Mouse (Mus musculus) kidney, embryonic 15.5 days (tissue): ENCODE measurements around the gene Ndufaf4. TPM values are rescaled to one million over a fixed set of nuclear protein-coding genes. Genes with fewer than 3 reads are reported as not detected.

ENCODE experiments used
- ATAC-seq: fragments of 200-750 bp; cut with Nextera tagmentation; replicated peaks from 2 replicates; pipeline ENCODE4 v1.8.0; 2017; ENCODE audit warnings: moderate TSS enrichment; ENCODE audit not compliant: low FRiP score
- H3K27ac ChIP-seq: fragments of 300-500 bp; sonication (generic); 2 replicates; pipeline ENCODE4 v1.5.1; 2015; ENCODE audit warnings: mild to moderate bottlenecking, inconsistent platforms
- H3K27me3 ChIP-seq: fragments of 300-500 bp; sonication (generic); 2 replicates; pipeline ENCODE4 v1.6.1; 2015; ENCODE audit warnings: inconsistent platforms
- H3K36me3 ChIP-seq: fragments of 300-500 bp; sonication (generic); 2 replicates; pipeline ENCODE4 v1.6.1; 2015; ENCODE audit warnings: inconsistent platforms
- H3K4me1 ChIP-seq: fragments of 300-500 bp; sonication (generic); 2 replicates; pipeline ENCODE4 v1.6.1; 2015; ENCODE audit warnings: inconsistent platforms
- H3K4me2 ChIP-seq: fragments of 300-500 bp; sonication (generic); 2 replicates; pipeline ENCODE4 v1.6.1; 2015; ENCODE audit warnings: moderate library complexity, mild to moderate bottlenecking, inconsistent platforms
- H3K4me3 ChIP-seq: fragments of 300-500 bp; sonication (generic); replicated peaks from 2 replicates; pipeline ENCODE4 v1.5.1; 2015; ENCODE audit warnings: mild to moderate bottlenecking, inconsistent platforms
- H3K9ac ChIP-seq: fragments of 300-500 bp; sonication (generic); 2 replicates; pipeline ENCODE4 v1.6.1; 2015; ENCODE audit warnings: mild to moderate bottlenecking, inconsistent platforms
- H3K9me3 ChIP-seq: fragments of 300-500 bp; sonication (generic); replicated peaks from 2 replicates; pipeline ENCODE4 v1.6.1; 2016; ENCODE audit warnings: inconsistent platforms
- WGBS: fragments of 180-500 bp; shearing (Covaris S2); methylation state at CpG from one replicate; pipeline ENCODE4 v1.1.7; 2015; ENCODE audit warnings: mixed read lengths; 5-methylcytosine and 5-hydroxymethylcytosine counted together
- polyA plus RNA-seq: library from polyadenylated mRNA; unstranded; fragments of >200 nt; fragmentation: Nextera tagmentation; extraction: Ambion mirVana; gene quantifications from 2 replicates; pipeline ENCODE4 v1.2.1, GENCODE M21; 2015

The Ndufaf4 gene
- polyA plus RNA-seq, 1 experiment from 2014 or later, result 52.2 TPM

DNA sequence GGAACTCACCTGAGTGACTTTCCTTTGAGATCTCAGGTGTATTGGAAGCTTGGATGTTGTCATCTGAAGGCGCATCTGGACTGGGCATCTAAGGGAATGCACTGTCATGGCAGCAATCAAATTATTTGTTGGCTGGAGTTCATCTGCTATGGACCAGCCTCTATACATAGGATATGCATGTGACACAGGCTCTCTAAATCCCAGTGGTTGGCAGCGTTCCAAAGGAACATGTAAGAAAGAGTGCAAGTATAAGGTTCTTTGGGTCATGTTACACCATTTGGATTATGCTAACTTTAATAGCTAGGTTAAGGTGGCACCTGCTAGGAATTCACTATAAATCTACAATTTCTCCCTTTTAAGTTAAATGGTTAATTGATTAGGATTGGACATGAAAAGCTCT lies 17.7 kb downstream of the Ndufaf4 start:
- Histone ChIP-seq H3K27ac (no peak overlapping the region), H3K36me3 (no peaks in the 10 kb centered on the region), H3K9ac (no peak overlapping the region), H3K9me3 (no peaks in the 10 kb centered on the region), H3K27me3 (no peaks in the 10 kb centered on the region), H3K4me1 (no peaks in the 10 kb centered on the region), H3K4me3 (no peak overlapping the region), H3K4me2 (no peak overlapping the region)
- no peak for ATAC-seq
- WGBS, result 88% methylated on average over 2 of the region's 2 CpGs

DNA sequence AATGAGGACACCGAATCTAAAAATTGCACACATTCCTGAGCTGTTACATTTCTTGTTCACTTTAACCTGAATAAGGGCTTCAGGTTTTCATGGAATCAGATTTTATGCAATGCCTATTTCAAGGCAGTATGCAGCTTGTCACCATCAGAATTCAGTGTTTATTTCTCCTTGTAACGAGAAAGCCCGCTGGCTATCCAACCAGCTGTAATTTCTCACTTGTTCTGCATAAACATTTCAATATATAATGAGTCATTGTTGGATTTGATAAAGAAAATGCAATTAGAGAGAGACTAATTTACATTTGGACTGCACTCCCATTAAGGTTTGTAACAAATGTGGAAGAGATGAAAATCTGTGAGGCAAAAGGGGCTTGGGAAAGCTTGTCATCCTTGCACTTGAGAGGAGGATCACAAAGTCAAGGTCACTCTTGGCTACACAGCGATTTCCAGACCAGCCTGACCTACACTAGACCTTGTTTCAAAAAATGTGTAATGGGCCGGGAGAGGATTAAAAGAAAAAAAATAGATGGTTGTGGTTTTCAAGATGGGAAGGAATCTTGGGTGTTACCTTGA lies 22.2 kb downstream of the Ndufaf4 start:
- Histone ChIP-seq H3K9ac (no peak overlapping the region), H3K9me3 (no peaks in the 10 kb centered on the region), H3K27ac (no peak overlapping the region), H3K36me3 (no peaks in the 10 kb centered on the region), H3K27me3 (no peaks in the 10 kb centered on the region), H3K4me3 (no peak overlapping the region), H3K4me1 (no peaks in the 10 kb centered on the region), H3K4me2 (no peak overlapping the region)
- no peak for ATAC-seq
- 72% methylated on average over 5 of the region's 5 CpGs for WGBS

DNA sequence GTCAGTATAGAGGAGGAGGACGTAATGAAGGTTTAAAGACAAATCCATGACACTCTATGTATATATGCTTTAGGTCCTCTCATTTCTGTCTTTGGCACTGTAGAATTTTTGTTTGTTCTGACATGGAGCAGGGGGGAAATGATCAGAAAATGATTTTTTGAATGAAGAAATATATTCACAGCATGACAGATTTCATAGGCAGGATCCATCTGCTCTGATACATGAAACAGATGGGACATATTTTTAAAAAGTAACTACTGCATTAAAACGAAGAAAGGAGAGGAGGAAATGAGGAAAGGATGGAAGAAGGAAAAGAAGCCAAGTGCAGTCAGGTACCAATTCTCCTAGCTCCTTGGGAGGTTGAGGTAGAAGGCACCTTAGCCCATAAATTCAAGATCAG lies 26.8 kb downstream of the Ndufaf4 start:
- H3K4me2 ChIP-seq, result no peak overlapping the region
- no peak overlapping the region for H3K27ac ChIP-seq
- WGBS, result 75% methylated on average over 2 of the region's 2 CpGs
- H3K9me3 ChIP-seq, result no peaks in the 10 kb centered on the region
- H3K9ac ChIP-seq, result no peak overlapping the region
- H3K4me1 ChIP-seq, result no peaks in the 10 kb centered on the region
- H3K36me3 ChIP-seq, result no peaks in the 10 kb centered on the region
- no peak overlapping the region for H3K4me3 ChIP-seq
- no peaks in the 10 kb centered on the region for H3K27me3 ChIP-seq
- no peak for ATAC-seq

DNA sequence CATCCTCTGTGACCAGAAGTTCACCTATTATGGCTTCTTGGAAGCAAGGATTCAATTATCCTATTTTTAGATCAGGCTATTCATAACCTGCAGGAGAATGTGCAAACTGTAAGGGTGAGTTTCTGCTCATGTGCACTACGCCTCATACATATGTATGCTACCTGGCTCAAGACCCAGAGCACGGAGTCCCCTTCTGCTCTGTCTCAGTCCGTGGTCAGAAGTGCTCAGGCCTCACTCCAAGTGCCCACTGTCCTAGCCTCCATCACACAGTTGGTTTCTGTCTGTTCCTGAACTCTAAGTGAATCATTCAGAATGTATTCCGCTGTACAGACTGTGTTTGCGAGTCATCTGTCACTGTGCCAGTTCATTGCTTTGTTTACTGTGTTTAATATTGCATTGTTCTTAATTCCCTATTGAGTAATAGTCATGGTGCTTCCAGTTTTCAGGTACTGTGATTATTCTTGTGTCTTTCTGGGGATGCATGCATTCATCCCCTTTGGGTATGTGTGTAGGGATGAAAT lies 30.4 kb downstream of the Ndufaf4 start:
- no peak overlapping the region for H3K27ac ChIP-seq
- H3K4me2 ChIP-seq, result no peak overlapping the region
- 85% methylated on average over 5 of the region's 5 CpGs for WGBS
- no peaks in the 10 kb centered on the region for H3K27me3 ChIP-seq
- no peak overlapping the region for H3K9ac ChIP-seq
- H3K9me3 ChIP-seq, result no peaks in the 10 kb centered on the region
- H3K36me3 ChIP-seq, result no peaks in the 10 kb centered on the region
- no peaks in the 10 kb centered on the region for H3K4me1 ChIP-seq
- ATAC-seq, result no peak
- no peak overlapping the region for H3K4me3 ChIP-seq

DNA sequence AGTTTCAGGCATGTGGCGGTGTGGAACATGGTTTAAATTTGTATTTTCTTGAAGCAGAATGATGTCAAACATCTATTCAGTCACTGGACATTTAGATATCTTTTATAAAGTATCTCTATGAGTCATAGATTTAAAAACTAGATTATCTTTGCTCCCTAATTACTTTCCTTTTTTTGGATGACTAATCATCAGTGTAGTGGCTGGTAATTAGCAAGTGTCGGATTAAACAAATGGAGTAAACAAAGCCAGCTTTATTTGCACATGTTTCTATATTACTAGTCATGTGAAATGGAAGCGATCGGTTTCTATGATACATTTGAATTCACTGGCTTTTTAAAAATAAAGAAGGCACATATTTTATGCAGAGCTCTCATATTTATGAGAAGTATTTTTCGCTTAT lies 31.0 kb downstream of the Ndufaf4 start:
- H3K36me3 ChIP-seq, result no peaks in the 10 kb centered on the region
- H3K27ac ChIP-seq, result no peak overlapping the region
- H3K9me3 ChIP-seq, result no peaks in the 10 kb centered on the region
- no peak overlapping the region for H3K4me3 ChIP-seq
- no peaks in the 10 kb centered on the region for H3K4me1 ChIP-seq
- H3K27me3 ChIP-seq, result no peaks in the 10 kb centered on the region
- ATAC-seq, result no peak
- 87% methylated on average over 5 of the region's 5 CpGs for WGBS
- no peak overlapping the region for H3K9ac ChIP-seq
- no peak overlapping the region for H3K4me2 ChIP-seq

DNA sequence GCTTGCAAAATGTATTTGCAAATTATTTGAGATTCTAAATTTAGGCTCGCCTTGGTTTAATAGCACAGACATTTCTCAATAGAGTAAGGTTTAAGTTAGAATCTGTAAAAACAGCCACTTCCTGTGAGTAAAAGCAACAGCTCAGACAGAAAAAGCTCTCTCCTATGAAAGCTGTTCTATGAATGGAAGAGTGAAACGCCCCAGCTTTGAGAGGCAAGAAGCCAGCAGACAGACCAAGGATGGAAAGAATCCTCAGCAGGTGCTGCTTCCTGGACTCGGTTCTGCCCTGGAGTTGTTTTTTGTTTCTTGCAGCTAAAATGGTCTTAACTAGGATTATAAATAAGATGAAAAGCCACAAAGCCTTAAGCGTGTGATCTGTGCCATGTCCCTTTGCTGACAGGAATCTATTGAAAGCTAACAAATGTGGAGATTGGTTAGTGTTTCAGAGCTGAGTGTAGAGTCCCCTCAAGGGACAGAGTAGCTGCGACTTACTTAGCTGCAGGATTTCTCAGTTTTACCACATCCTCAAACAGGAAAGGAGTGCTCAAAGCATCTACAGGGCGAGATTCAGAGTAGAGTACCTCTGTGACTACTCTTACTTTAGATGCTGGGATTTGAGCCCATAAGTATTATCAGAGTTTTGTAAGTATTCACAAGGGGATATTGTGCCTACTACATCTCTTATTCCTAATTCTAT lies 45.0 kb downstream of the Ndufaf4 start:
- 70% methylated on average over 6 of the region's 6 CpGs for WGBS
- Histone ChIP-seq H3K27me3 (no peaks in the 10 kb centered on the region), H3K9me3 (no peaks in the 10 kb centered on the region), H3K36me3 (no peaks in the 10 kb centered on the region), H3K9ac (no peak overlapping the region), H3K4me2 (no peak overlapping the region), H3K4me1 (no peaks in the 10 kb centered on the region), H3K4me3 (no peak overlapping the region), H3K27ac (no peak overlapping the region)
- ATAC-seq, result no peak

Other genes with a start within 250 kb of the Ndufaf4 start
- 3.1 TPM in 2 replicates for gene Klhl32, start 47.0 kb upstream of the Ndufaf4 start, polyA plus RNA-seq
- 1.0 and 1.5 TPM in 2 replicates for gene Gpr63, start 68.3 kb downstream of the Ndufaf4 start, polyA plus RNA-seq